Mouse (Mus musculus) cerebellum, adult 8-10 months (tissue): ENCODE data around the gene Thap8.

ENCODE experiments used
- DNase-seq: peaks from one replicate; pipeline ENCODE4 v3.0.0; 2022

Gene Thap8

GRCm38 (mm10) chr7:30318142-30318541 is 38.2 kb downstream of the Thap8 start:
- DNase-seq: no peak

GRCm38 (mm10) chr7:30320946-30321345 is 41.1 kb downstream of the Thap8 start:
- no peak for DNase-seq

GRCm38 (mm10) chr7:30321539-30322284 is 41.8 kb downstream of the Thap8 start, which contains the start of gene E130208F15Rik:
TSS of gene E130208F15Rik (plus strand) at chr7:30321740.
- DNase-seq: peak; percentile 69

GRCm38 (mm10) chr7:30322285-30322667 is 42.4 kb downstream of the Thap8 start:
- peak; percentile 95 for DNase-seq

- no peak for DNase-seq
Measured at GRCm38 (mm10) chr7:30322865-30323264, 43.0 kb downstream of the Thap8 start.

- no peak for DNase-seq
Measured at GRCm38 (mm10) chr7:30323795-30324194, 43.9 kb downstream of the Thap8 start, which contains the start of gene Sdhaf1. TSS of gene Sdhaf1 (minus strand) at chr7:30323895.

GRCm38 (mm10) chr7:30324300-30324944 is 44.5 kb downstream of the Thap8 start:
- no peak for DNase-seq

GRCm38 (mm10) chr7:30325364-30325763 is 45.5 kb downstream of the Thap8 start:
- DNase-seq: peak; percentile 54

GRCm38 (mm10) chr7:30326427-30326826 is 46.5 kb downstream of the Thap8 start:
- DNase-seq: no peak

- DNase-seq: peak; percentile 94
Measured at GRCm38 (mm10) chr7:30327140-30327539, 47.2 kb downstream of the Thap8 start.

GRCm38 (mm10) chr7:30328379-30328778 is 48.5 kb downstream of the Thap8 start:
- no peak for DNase-seq

GRCm38 (mm10) chr7:30331887-30332286 is 52.0 kb downstream of the Thap8 start:
- DNase-seq: peak; percentile 93

GRCm38 (mm10) chr7:30332622-30333259 is 52.8 kb downstream of the Thap8 start:
- DNase-seq: no peak

- DNase-seq: peak; percentile 86
Measured at GRCm38 (mm10) chr7:30333436-30333835, 53.5 kb downstream of the Thap8 start.

- no peak for DNase-seq
Measured at GRCm38 (mm10) chr7:30334563-30334962, 54.7 kb downstream of the Thap8 start.

GRCm38 (mm10) chr7:30335688-30336087 is 55.8 kb downstream of the Thap8 start:
- no peak for DNase-seq

- peak; percentile 94 for DNase-seq
Measured at GRCm38 (mm10) chr7:30336384-30336783, 56.5 kb downstream of the Thap8 start.

GRCm38 (mm10) chr7:30339432-30340109 is 59.7 kb downstream of the Thap8 start:
- DNase-seq: no peak
